Mouse (Mus musculus): ENCODE data around the gene Dscaml1.

GRCm38 (mm10) chr9:45591061-45591460, 164.6 kb downstream of the Dscaml1 start:
- TF ChIP-seq CTCF (IDR thresholded peaks at IDR 0.05; ENCODE audit: low read depth) = no peak
- TF ChIP-seq EP300 (optimal IDR thresholded peaks at IDR 0.05) = no peak
